Mouse (Mus musculus) midbrain, postnatal 0 days (tissue): Measurements from ENCODE around the gene Trim3. TPM values are rescaled to one million over a fixed set of nuclear protein-coding genes. Genes with fewer than 3 reads are reported as not detected.
A peak's percentile ranks its signal among the peaks of the same experiment; 100 is the strongest.

ENCODE experiments used
- ATAC-seq: fragments of 200-750 bp; cut with Nextera tagmentation; 2 replicates; pipeline ENCODE4 v1.8.0; 2017; ENCODE audit warnings: moderate number of reproducible peaks, mild to moderate bottlenecking, moderate TSS enrichment, moderate library complexity; ENCODE audit not compliant: low FRiP score
- DNase-seq: peaks from one replicate; pipeline ENCODE4 v3.0.0-alpha.2; 2015; ENCODE audit warnings: low spot score
- H3K27ac ChIP-seq: fragments of 300-500 bp; sonication (generic); 2 replicates; pipeline ENCODE4 v1.5.1; 2014; ENCODE audit warnings: low read depth, mild to moderate bottlenecking, low read length, mixed read lengths
- H3K27me3 ChIP-seq: fragments of 300-500 bp; sonication (generic); 2 replicates; pipeline ENCODE4 v1.6.1; 2014; ENCODE audit warnings: low read length, control low read depth, mixed read lengths; ENCODE audit not compliant: insufficient read depth
- H3K36me3 ChIP-seq: fragments of 300-500 bp; sonication (generic); 2 replicates; pipeline ENCODE4 v1.6.1; 2014; ENCODE audit warnings: low read length, control low read depth, mixed read lengths; ENCODE audit not compliant: insufficient read depth
- H3K4me1 ChIP-seq: fragments of 300-500 bp; sonication (generic); 2 replicates; pipeline ENCODE4 v1.6.1; 2014; ENCODE audit warnings: mild to moderate bottlenecking, control low read depth, antibody characterized with exemption, low read length, mixed read lengths; ENCODE audit not compliant: insufficient read depth
- H3K4me2 ChIP-seq: fragments of 300-500 bp; sonication (generic); 2 replicates; pipeline ENCODE4 v1.6.1; 2014; ENCODE audit warnings: low read depth, mild to moderate bottlenecking, low read length, mixed read lengths; ENCODE audit not compliant: poor library complexity, severe bottlenecking
- H3K4me3 ChIP-seq: fragments of 300-500 bp; sonication (generic); 2 replicates; pipeline ENCODE4 v1.5.1; 2014; ENCODE audit warnings: low read depth, mild to moderate bottlenecking, low read length, moderate library complexity
- H3K9ac ChIP-seq: fragments of 300-500 bp; sonication (generic); replicated peaks from 2 replicates; pipeline ENCODE4 v1.6.1; 2014; ENCODE audit warnings: mild to moderate bottlenecking, low read length, moderate library complexity, mixed read lengths; ENCODE audit not compliant: poor library complexity, severe bottlenecking
- H3K9me3 ChIP-seq: fragments of 300-500 bp; sonication (generic); 2 replicates; pipeline ENCODE4 v1.6.1; 2016; ENCODE audit warnings: low read length, control low read depth
- CTCF ChIP-seq: IDR thresholded peaks from 2 replicates; pipeline ENCODE4 v1.5.1; 2016; ENCODE audit warnings: antibody characterized with exemption, mild to moderate bottlenecking
- WGBS: fragments of 180-500 bp; shearing (Covaris S2); extraction: QIAGEN DNeasy Blood & Tissue Kit; methylation state at CpG from one replicate; pipeline ENCODE4 v1.1.7; 2014; 5-methylcytosine and 5-hydroxymethylcytosine counted together
- polyA plus RNA-seq: library from polyadenylated mRNA; unstranded; fragments of >200 nt; fragmentation: Nextera tagmentation; extraction: Ambion mirVana; gene quantifications from 2 replicates; pipeline ENCODE4 v1.2.1, GENCODE M21; 2015
- total RNA-seq: library from RNA; depleted of rRNA; stranded (reverse); fragments of >200 nt; gene quantifications from 2 replicates; pipeline ENCODE4 v1.2.3, GENCODE M21; 2014

Trim3 gene
- total and polyA plus RNA-seq, 2 experiments from 2014 or later: 108 to 164 TPM

- no peak overlapping the region for H3K9ac ChIP-seq
- peaks cover 37% of the 10 kb centered on the region for H3K36me3 ChIP-seq
- DNase-seq: no peak
- TF ChIP-seq CTCF: no peak
- peak overlapping the region; percentile 85 for H3K27ac ChIP-seq
- H3K27me3 ChIP-seq: no peaks in the 10 kb centered on the region
- H3K9me3 ChIP-seq: no peaks in the 10 kb centered on the region
- H3K4me3 ChIP-seq: no peak overlapping the region
- peaks cover 21% of the 10 kb centered on the region for H3K4me1 ChIP-seq
- H3K4me2 ChIP-seq: peak overlapping the region; percentile 72
- no peak for ATAC-seq
- 76% methylated on average over 4 of the region's 4 CpGs for WGBS
These were observed 62.6 kb downstream of the Trim3 start for GRCm38 (mm10) chr7:105570756-105571155.

GRCm38 (mm10) chr7:105569512-105570496 lies 63.6 kb downstream of the Trim3 start:
- peak overlapping the region; percentile 85 for H3K27ac ChIP-seq
- H3K36me3 ChIP-seq: peaks cover 46% of the 10 kb centered on the region
- H3K9me3 ChIP-seq: no peaks in the 10 kb centered on the region
- WGBS: 5% methylated on average over 12 of the region's 12 CpGs
- H3K4me2 ChIP-seq: peak overlapping the region; percentile 72
- peak overlapping the region; percentile 34 for H3K4me3 ChIP-seq
- no peaks in the 10 kb centered on the region for H3K27me3 ChIP-seq
- DNase-seq (peak; percentile 84), ATAC-seq (peak; percentile 57)
- TF ChIP-seq CTCF: peak; percentile 28
- H3K9ac ChIP-seq: peak overlapping the region; percentile 54; the same call in 1 of the 2 replicates
- H3K4me1 ChIP-seq: peaks cover 21% of the 10 kb centered on the region

GRCm38 (mm10) chr7:105568988-105569471 lies 64.3 kb downstream of the Trim3 start:
- DNase-seq (peak; percentile 93), ATAC-seq (peak; percentile 91)
- peaks cover 52% of the 10 kb centered on the region for H3K36me3 ChIP-seq
- peak overlapping the region; percentile 67 for H3K9ac ChIP-seq
- no peaks in the 10 kb centered on the region for H3K9me3 ChIP-seq
- H3K4me2 ChIP-seq: peak overlapping the region; percentile 72
- WGBS: 3% methylated on average over 6 of the region's 6 CpGs
- peaks cover 21% of the 10 kb centered on the region for H3K4me1 ChIP-seq
- H3K4me3 ChIP-seq: peak overlapping the region; percentile 34
- H3K27me3 ChIP-seq: no peaks in the 10 kb centered on the region
- peak overlapping the region; percentile 85 for H3K27ac ChIP-seq
- no peak for TF ChIP-seq CTCF

- ATAC-seq: peak; percentile 70
- Histone ChIP-seq H3K4me2 (peak overlapping the region; percentile 72), H3K4me1 (peaks cover 21% of the 10 kb centered on the region), H3K9ac (peak overlapping the region; percentile 67), H3K9me3 (no peaks in the 10 kb centered on the region), H3K27me3 (no peaks in the 10 kb centered on the region), H3K4me3 (peak overlapping the region; percentile 34), H3K27ac (peak overlapping the region; percentile 85), H3K36me3 (peaks cover 49% of the 10 kb centered on the region)
- peak; percentile 79 for DNase-seq
- 2% methylated on average over 7 of the region's 7 CpGs for WGBS
- no peak for TF ChIP-seq CTCF
These were observed 64.8 kb downstream of the Trim3 start for GRCm38 (mm10) chr7:105568583-105568982.

GRCm38 (mm10) chr7:105565071-105565836 lies 68.1 kb downstream of the Trim3 start:
- DNase-seq: no peak
- Histone ChIP-seq H3K4me1 (peaks cover 16% of the 10 kb centered on the region), H3K4me3 (no peak overlapping the region), H3K27ac (no peak overlapping the region), H3K9ac (no peak overlapping the region), H3K4me2 (no peak overlapping the region), H3K9me3 (no peaks in the 10 kb centered on the region), H3K36me3 (peaks cover 53% of the 10 kb centered on the region), H3K27me3 (no peaks in the 10 kb centered on the region)
- no peak for TF ChIP-seq CTCF
- WGBS: 83% methylated on average over 17 of the region's 17 CpGs
- no peak for ATAC-seq
